Mouse (Mus musculus) macrophage (primary cell): ENCODE measurements around the gene 1700025C18Rik. TPM values are rescaled to one million over a fixed set of nuclear protein-coding genes. Genes with fewer than 3 reads are reported as not detected.

Source experiments
- H3K27ac ChIP-seq: fragments of 350-480 bp; formaldehyde crosslinking; 2 replicates; pipeline ENCODE4 v1.9.0; 2021
- H3K36me3 ChIP-seq: fragments of 350-480 bp; formaldehyde crosslinking; 2 replicates; pipeline ENCODE4 v1.9.0; 2021; ENCODE audit errors: inconsistent target
- H3K4me3 ChIP-seq: fragments of 350-480 bp; formaldehyde crosslinking; 2 replicates; pipeline ENCODE4 v1.9.0; 2021; ENCODE audit errors: inconsistent target
- H3K79me2 ChIP-seq: fragments of 350-480 bp; formaldehyde crosslinking; 2 replicates; pipeline ENCODE4 v1.9.0; 2021; ENCODE audit errors: inconsistent target
- WGBS: methylation state at CpG from one replicate; pipeline ENCODE4 v1.1.7; 2026; ENCODE audit warnings: inconsistent platforms; ENCODE audit not compliant: missing documents; 5-methylcytosine and 5-hydroxymethylcytosine counted together
- polyA plus RNA-seq: library from polyadenylated mRNA; stranded (reverse); fragments of 250-400 nt; gene quantifications from 3 replicates; pipeline ENCODE4 v1.2.4, GENCODE M21; 2018; ENCODE audit warnings: inconsistent platforms

The 1700025C18Rik gene
- polyA plus RNA-seq, 1 experiment from 2014 or later: not detected

GRCm38 (mm10) chr2:165064489-165064888, 26.1 kb downstream of the 1700025C18Rik start:
- WGBS: 82% methylated on average over 7 of the region's 7 CpGs
- H3K36me3 ChIP-seq: peaks cover 29% of the 10 kb centered on the region

GRCm38 (mm10) chr2:165061638-165062433, 28.7 kb downstream of the 1700025C18Rik start:
- Histone ChIP-seq H3K36me3 (peaks cover 19% of the 10 kb centered on the region), H3K27ac (peak overlapping the region; percentile 86), H3K79me2 (peaks cover under 1% of the 10 kb centered on the region; the same call in 1 of the 2 replicates), H3K4me3 (no peak overlapping the region)
- 52% methylated on average over 16 of the region's 16 CpGs for WGBS

More at GRCm38 (mm10) chr2:165064489-165064888, 26.1 kb downstream of the 1700025C18Rik start:
- Histone ChIP-seq H3K27ac (no peak overlapping the region), H3K4me3 (no peak overlapping the region), H3K79me2 (no peaks in the 10 kb centered on the region; the same call in 1 of the 2 replicates)

- Histone ChIP-seq H3K79me2 (peaks cover 6% of the 10 kb centered on the region; the same call in 1 of the 2 replicates), H3K27ac (no peak overlapping the region), H3K36me3 (peaks cover 6% of the 10 kb centered on the region; the same call in 1 of the 2 replicates), H3K4me3 (no peak overlapping the region)
- 77% methylated on average over 2 of the region's 4 CpGs for WGBS
Observed at GRCm38 (mm10) chr2:165059961-165060360, 30.6 kb downstream of the 1700025C18Rik start.

- Histone ChIP-seq H3K36me3 (no peaks in the 10 kb centered on the region), H3K4me3 (peak overlapping the region; percentile 52), H3K27ac (no peak overlapping the region), H3K79me2 (peaks cover 6% of the 10 kb centered on the region; the same call in 1 of the 2 replicates)
- WGBS: 56% methylated on average over 14 of the region's 14 CpGs
Observed at GRCm38 (mm10) chr2:165056377-165057085, 34.0 kb downstream of the 1700025C18Rik start.

DNA sequence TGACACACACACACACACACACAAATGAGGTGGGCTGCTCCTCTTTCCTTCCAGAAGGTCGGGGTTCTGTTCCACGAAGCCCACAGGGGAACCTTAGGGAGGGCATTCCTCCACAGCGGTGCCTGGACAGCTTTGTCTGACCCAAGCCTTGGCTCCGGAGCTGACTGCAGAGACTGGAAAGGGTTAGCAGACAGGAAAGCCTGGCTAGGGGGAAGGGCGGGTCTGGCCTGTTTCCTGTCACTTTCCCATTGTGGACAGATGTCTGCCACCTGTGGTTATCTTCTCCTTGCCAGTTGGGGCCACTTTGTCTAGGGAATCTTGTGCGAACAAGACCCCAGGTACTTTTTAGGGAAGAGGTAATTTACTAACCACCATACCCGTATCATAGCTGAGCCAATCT, 34.6 kb downstream of the 1700025C18Rik start:
- Histone ChIP-seq H3K79me2 (peaks cover 6% of the 10 kb centered on the region; the same call in 1 of the 2 replicates), H3K27ac (peak overlapping the region; percentile 37), H3K4me3 (peak overlapping the region; percentile 52), H3K36me3 (no peaks in the 10 kb centered on the region)
- WGBS: 9% methylated on average over 7 of the region's 7 CpGs

GRCm38 (mm10) chr2:165054888-165055852, 35.4 kb downstream of the 1700025C18Rik start, which contains the start of gene Cd40:
Gene Cd40 (plus strand): TSS chr2:165055627.
- Histone ChIP-seq H3K79me2 (peaks cover 6% of the 10 kb centered on the region; the same call in 1 of the 2 replicates), H3K4me3 (peak within 1 kb of the TSS; percentile 52), H3K27ac (peak within 1 kb of the TSS; percentile 37), H3K36me3 (no peaks in the 10 kb centered on the region)
- 10% methylated on average over 25 of the region's 25 CpGs for WGBS

DNA sequence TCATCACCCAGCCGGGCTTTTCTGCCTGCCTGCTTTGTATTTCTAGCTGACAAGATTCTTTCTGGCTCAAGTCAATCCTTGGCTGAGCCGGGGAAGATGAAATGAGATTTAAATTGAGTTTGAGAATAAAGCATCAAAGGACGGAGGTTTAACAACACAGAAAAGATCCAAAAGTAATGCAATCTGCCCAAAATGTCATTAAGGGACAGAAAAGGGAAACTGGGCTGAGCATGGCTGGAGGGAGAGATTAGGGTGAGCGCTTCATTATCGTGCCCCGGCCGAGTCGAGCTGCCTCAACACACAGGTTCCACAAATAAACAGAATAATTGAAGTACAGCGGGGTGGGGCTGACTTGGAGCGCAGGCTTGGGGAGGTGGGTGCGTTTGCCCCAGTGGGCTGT, 39.0 kb downstream of the 1700025C18Rik start:
- Histone ChIP-seq H3K4me3 (no peak overlapping the region), H3K79me2 (peaks cover 3% of the 10 kb centered on the region; the same call in 1 of the 2 replicates), H3K27ac (no peak overlapping the region), H3K36me3 (no peaks in the 10 kb centered on the region)
- WGBS: 49% methylated on average over 11 of the region's 11 CpGs

DNA sequence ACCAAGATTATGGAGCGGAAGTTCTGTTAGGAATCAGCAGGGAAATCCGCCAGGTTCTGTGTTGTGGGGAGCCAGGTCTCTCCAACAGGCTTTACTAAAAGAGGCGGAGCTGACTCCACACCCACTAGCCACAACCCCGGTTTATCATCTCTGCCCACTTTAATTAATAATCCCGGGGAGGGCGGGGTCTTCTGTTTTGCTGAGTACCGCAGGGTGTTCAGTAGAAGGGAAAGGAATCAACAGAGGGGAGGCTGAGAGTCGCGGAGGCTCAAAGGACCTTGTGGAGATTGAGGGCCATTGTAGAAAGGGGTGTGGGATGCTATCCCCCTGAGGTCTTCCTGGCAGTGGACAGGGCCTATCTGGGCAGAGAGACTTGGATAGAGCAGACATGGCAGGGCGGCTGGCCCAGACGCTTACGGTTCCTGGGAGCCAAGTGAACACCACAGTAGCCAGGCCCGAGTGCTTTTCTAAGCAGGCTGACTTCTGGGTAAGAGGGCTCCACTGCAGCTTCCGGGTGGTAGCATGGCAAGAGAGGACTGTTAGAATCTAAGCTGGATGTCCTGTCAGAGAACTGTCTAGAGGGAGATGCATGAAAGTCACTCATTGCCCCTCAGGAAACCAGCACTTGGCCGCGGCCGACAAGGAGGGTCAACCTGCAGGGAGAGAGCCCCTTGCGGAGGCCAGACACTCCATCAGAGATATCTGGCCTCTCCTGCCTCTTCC, 39.6 kb downstream of the 1700025C18Rik start:
- Histone ChIP-seq H3K36me3 (no peaks in the 10 kb centered on the region), H3K27ac (no peak overlapping the region), H3K4me3 (no peak overlapping the region), H3K79me2 (no peaks in the 10 kb centered on the region)
- WGBS: 79% methylated on average over 18 of the region's 18 CpGs

DNA sequence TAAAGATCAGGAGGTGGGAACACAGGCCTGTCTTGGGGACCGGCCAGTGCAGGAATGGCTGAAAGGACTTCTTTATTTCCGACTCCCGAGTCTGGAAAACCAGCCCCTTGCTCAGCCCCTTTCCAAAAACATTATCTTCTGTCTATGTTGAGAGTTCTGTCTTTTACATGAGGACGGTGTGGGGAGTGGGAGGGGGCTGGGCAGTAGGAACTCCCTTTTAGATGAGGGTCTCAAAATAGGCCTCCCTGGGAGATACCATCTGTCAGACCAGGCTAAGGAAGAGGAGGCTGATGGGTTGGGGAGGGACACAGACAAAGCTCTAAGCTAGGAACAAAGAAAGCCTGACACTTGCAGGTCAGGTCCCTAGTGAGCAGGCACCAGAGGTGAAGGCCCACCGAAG, 41.5 kb downstream of the 1700025C18Rik start:
- H3K79me2 ChIP-seq: no peaks in the 10 kb centered on the region
- no peak overlapping the region for H3K4me3 ChIP-seq
- 88% methylated on average over 5 of the region's 5 CpGs for WGBS
- no peaks in the 10 kb centered on the region for H3K36me3 ChIP-seq
- no peak overlapping the region for H3K27ac ChIP-seq

GRCm38 (mm10) chr2:165043729-165044128, 46.8 kb downstream of the 1700025C18Rik start:
- 78% methylated on average over 2 of the region's 2 CpGs for WGBS
- Histone ChIP-seq H3K36me3 (no peaks in the 10 kb centered on the region), H3K79me2 (no peaks in the 10 kb centered on the region), H3K4me3 (no peak overlapping the region), H3K27ac (no peak overlapping the region)

GRCm38 (mm10) chr2:165043090-165043636, 47.4 kb downstream of the 1700025C18Rik start:
- peak overlapping the region; percentile 1; the same call in 1 of the 2 replicates for H3K4me3 ChIP-seq
- 4% methylated on average over 17 of the region's 17 CpGs for WGBS

DNA sequence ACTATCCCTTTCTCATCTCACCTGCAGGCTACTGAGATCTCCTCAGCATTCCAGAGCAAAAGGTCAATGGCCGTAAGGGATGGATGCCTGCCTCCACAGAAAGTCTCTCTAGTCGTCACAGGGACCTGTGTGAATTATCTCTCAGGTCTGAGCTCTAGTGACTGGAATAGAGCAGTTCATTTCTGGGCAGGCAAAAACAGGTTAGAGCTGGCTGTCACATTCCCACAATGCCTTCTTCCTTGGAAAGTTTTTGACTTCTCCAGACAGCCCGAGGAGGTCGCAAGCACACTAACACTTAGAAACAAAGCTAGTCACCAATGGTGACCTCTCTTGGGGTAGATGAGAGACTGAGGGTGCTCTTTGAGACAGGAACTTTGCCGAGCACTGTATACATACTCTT, 48.4 kb downstream of the 1700025C18Rik start:
- Histone ChIP-seq H3K36me3 (no peaks in the 10 kb centered on the region), H3K4me3 (no peak overlapping the region), H3K27ac (no peak overlapping the region), H3K79me2 (no peaks in the 10 kb centered on the region)
- WGBS: 94% methylated on average over 4 of the region's 5 CpGs

More at GRCm38 (mm10) chr2:165043090-165043636, 47.4 kb downstream of the 1700025C18Rik start:
- peak overlapping the region; percentile 37 for H3K27ac ChIP-seq
- H3K79me2 ChIP-seq: no peaks in the 10 kb centered on the region
- no peaks in the 10 kb centered on the region for H3K36me3 ChIP-seq

GRCm38 (mm10) chr2:165037415-165037814, 53.1 kb downstream of the 1700025C18Rik start:
- WGBS: 43% methylated on average over 4 of the region's 4 CpGs
- H3K27ac ChIP-seq: no peak overlapping the region
- no peak overlapping the region for H3K4me3 ChIP-seq
- peaks cover 19% of the 10 kb centered on the region for H3K79me2 ChIP-seq
- H3K36me3 ChIP-seq: no peaks in the 10 kb centered on the region
